Mouse (Mus musculus) hindbrain, postnatal 0 days (tissue): ENCODE data around the gene Pde2a. TPM values are rescaled to one million over a fixed set of nuclear protein-coding genes. Genes with fewer than 3 reads are reported as not detected.

Experiments
- ATAC-seq: fragments of 200-750 bp; cut with Nextera tagmentation; 2 replicates; pipeline ENCODE4 v1.8.0; 2017; ENCODE audit warnings: mild to moderate bottlenecking, moderate TSS enrichment, moderate library complexity
- DNase-seq: peaks from one replicate; pipeline ENCODE4 v3.0.0-alpha.2; 2015; ENCODE audit warnings: low spot score
- H3K27ac ChIP-seq: fragments of 300-500 bp; sonication (generic); 2 replicates; pipeline ENCODE4 v1.5.1; 2014; ENCODE audit warnings: mild to moderate bottlenecking
- H3K27me3 ChIP-seq: fragments of 300-500 bp; sonication (generic); 2 replicates; pipeline ENCODE4 v1.6.1; 2014; ENCODE audit warnings: low read length, mixed read lengths; ENCODE audit not compliant: insufficient read depth
- H3K36me3 ChIP-seq: fragments of 300-500 bp; sonication (generic); 2 replicates; pipeline ENCODE4 v1.6.1; 2014; ENCODE audit warnings: low read length, mixed read lengths; ENCODE audit not compliant: insufficient read depth
- H3K4me1 ChIP-seq: fragments of 300-500 bp; sonication (generic); 2 replicates; pipeline ENCODE4 v1.6.1; 2014; ENCODE audit warnings: antibody characterized with exemption, low read length, mixed read lengths; ENCODE audit not compliant: insufficient read depth
- H3K4me2 ChIP-seq: fragments of 300-500 bp; sonication (generic); 2 replicates; pipeline ENCODE4 v1.6.1; 2014; ENCODE audit warnings: low read depth, mild to moderate bottlenecking, low read length, moderate library complexity, mixed read lengths
- H3K4me3 ChIP-seq: fragments of 300-500 bp; sonication (generic); 2 replicates; pipeline ENCODE4 v1.5.1; 2014; ENCODE audit warnings: low read length
- H3K9ac ChIP-seq: fragments of 300-500 bp; sonication (generic); replicated peaks from 2 replicates; pipeline ENCODE4 v1.6.1; 2014; ENCODE audit warnings: mild to moderate bottlenecking, low read length, moderate library complexity, mixed read lengths
- H3K9me3 ChIP-seq: fragments of 300-500 bp; sonication (generic); 2 replicates; pipeline ENCODE4 v1.6.1; 2016; ENCODE audit warnings: low read length, mixed read lengths
- CTCF ChIP-seq: IDR thresholded peaks from 2 replicates; pipeline ENCODE4 v1.5.1; 2016; ENCODE audit warnings: antibody characterized with exemption, control low read depth, low read depth
- WGBS: fragments of 180-500 bp; shearing (Covaris S2); extraction: QIAGEN DNeasy Blood & Tissue Kit; methylation state at CpG from one replicate; pipeline ENCODE4 v1.1.7; 2014; 5-methylcytosine and 5-hydroxymethylcytosine counted together
- polyA plus RNA-seq: library from polyadenylated mRNA; unstranded; fragments of >200 nt; fragmentation: Nextera tagmentation; extraction: Ambion mirVana; gene quantifications from 2 replicates; pipeline ENCODE4 v1.2.1, GENCODE M21; 2015
- total RNA-seq: library from RNA; depleted of rRNA; stranded (reverse); fragments of >200 nt; gene quantifications from 2 replicates; pipeline ENCODE4 v1.2.3, GENCODE M21; 2014

Gene Pde2a
- total and polyA plus RNA-seq, 2 experiments from 2014 or later = 27.1 to 55.8 TPM

DNA sequence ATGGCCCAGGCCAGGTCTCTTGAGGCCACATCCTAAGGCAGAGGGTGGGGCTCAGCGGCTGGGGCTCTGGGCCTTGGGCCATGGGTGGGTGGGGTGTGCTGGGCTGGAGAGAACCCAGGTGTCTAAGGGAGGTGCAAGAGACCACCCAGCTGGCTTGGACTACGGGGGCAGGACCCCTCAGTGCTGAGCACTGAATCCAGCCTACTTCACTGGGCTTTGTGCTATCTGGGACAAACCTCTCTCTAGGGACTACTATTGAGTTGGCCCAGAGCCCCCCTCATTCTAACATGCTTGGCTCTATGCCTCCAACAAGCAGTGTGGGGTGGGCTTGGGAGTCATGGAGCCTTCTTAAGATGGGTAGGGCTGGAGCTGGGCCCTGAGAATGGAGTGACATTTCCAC, 26.0 kb upstream of the Pde2a start:
- 64% methylated on average over 2 of the region's 2 CpGs for WGBS
- no peak overlapping the region for H3K9ac ChIP-seq
- H3K36me3 ChIP-seq = peaks cover 3% of the 10 kb centered on the region; the same call in 1 of the 2 replicates
- no peaks in the 10 kb centered on the region for H3K27me3 ChIP-seq
- H3K4me3 ChIP-seq = no peak overlapping the region
- 0 out of 2 replicates have a peak, but pooled peaks cover 3% of the 10 kb centered on the region for H3K4me1 ChIP-seq
- ATAC-seq (no peak), DNase-seq (no peak)
- H3K27ac ChIP-seq = no peak overlapping the region
- no peak overlapping the region for H3K4me2 ChIP-seq
- TF ChIP-seq CTCF = no peak
- no peaks in the 10 kb centered on the region for H3K9me3 ChIP-seq

DNA sequence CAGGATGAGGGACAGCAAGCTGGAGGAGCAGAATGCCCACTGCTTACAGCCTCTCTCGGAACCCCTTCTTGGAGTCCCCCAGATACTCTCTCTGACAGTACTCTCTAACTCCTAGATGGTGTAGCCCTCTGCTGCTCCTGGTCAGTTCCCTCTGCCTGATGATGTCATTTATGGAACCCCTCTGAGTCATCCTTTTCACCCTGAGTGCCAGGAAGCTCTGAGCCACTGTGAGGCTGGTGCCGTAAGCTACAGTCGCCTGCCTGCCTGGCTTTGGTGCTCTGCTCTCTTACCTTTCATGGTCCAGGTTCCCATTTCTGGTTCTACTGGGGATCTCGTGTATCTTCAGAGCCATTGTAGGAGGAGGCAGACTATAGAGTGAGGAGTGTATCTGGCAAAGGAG, 24.3 kb upstream of the Pde2a start:
- Histone ChIP-seq H3K36me3 (peaks cover 9% of the 10 kb centered on the region; the same call in 1 of the 2 replicates), H3K9ac (no peak overlapping the region), H3K4me3 (no peak overlapping the region), H3K9me3 (no peaks in the 10 kb centered on the region), H3K4me1 (0 out of 2 replicates have a peak, but pooled peaks cover 3% of the 10 kb centered on the region), H3K27me3 (no peaks in the 10 kb centered on the region), H3K4me2 (no peak overlapping the region), H3K27ac (no peak overlapping the region)
- ATAC-seq = no peak
- no peak for TF ChIP-seq CTCF
- 90% methylated on average over 4 of the region's 4 CpGs for WGBS
- DNase-seq = no peak

DNA sequence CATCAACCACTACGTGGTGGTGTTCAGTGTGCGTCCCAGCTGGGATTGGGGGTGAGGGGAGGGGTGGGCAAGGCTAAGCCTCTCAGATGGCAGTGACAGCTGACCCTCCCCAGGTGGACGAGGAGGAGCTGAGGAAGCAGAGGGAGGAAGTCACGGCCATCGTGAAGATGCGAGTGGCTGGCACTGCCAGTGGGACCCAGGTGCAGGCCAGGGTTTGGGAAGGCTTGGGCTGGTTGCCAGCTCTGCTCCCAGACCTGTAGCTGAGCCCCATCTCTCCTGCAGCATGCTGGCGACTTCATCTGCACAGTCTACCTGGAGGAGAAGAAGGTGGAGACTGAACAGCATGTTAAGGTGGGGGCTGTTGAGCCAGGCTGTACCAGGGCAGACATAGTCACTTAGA, 20.0 kb upstream of the Pde2a start:
- H3K27me3 ChIP-seq = no peaks in the 10 kb centered on the region
- ATAC-seq (no peak), DNase-seq (no peak)
- no peak overlapping the region for H3K4me2 ChIP-seq
- no peak overlapping the region for H3K9ac ChIP-seq
- no peak overlapping the region for H3K4me3 ChIP-seq
- H3K27ac ChIP-seq = no peak overlapping the region
- WGBS = 68% methylated on average over 7 of the region's 7 CpGs
- H3K4me1 ChIP-seq = no peaks in the 10 kb centered on the region
- peaks cover 9% of the 10 kb centered on the region; the same call in 1 of the 2 replicates for H3K36me3 ChIP-seq
- H3K9me3 ChIP-seq = no peaks in the 10 kb centered on the region
- no peak for TF ChIP-seq CTCF

DNA sequence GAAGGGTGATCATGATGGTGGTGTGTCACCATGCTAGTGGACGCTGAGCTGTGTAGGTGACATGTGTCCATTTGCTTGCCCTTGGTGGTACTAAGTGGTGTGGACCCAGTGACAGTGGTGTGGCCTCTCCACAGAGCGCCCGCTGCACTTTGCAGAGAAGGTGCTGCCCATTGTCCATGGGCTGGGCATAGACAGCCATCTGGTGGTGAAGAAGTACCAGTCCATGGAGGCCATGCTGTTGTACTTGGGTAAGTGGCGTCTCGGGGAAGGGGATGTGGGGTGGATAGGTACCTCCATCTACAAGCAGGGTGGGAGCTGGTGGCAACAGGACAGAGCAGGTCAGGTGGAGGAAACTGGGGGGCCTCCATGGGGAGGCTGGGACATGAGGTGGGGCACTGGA, 17.7 kb upstream of the Pde2a start:
- no peak overlapping the region for H3K27ac ChIP-seq
- no peak overlapping the region for H3K9ac ChIP-seq
- no peak for ATAC-seq
- TF ChIP-seq CTCF = peak; percentile 50
- H3K36me3 ChIP-seq = peaks cover 9% of the 10 kb centered on the region; the same call in 1 of the 2 replicates
- no peaks in the 10 kb centered on the region for H3K9me3 ChIP-seq
- no peak overlapping the region for H3K4me3 ChIP-seq
- no peaks in the 10 kb centered on the region for H3K27me3 ChIP-seq
- WGBS = 94% methylated on average over 5 of the region's 5 CpGs
- no peak overlapping the region for H3K4me2 ChIP-seq
- no peak for DNase-seq
- H3K4me1 ChIP-seq = no peaks in the 10 kb centered on the region

DNA sequence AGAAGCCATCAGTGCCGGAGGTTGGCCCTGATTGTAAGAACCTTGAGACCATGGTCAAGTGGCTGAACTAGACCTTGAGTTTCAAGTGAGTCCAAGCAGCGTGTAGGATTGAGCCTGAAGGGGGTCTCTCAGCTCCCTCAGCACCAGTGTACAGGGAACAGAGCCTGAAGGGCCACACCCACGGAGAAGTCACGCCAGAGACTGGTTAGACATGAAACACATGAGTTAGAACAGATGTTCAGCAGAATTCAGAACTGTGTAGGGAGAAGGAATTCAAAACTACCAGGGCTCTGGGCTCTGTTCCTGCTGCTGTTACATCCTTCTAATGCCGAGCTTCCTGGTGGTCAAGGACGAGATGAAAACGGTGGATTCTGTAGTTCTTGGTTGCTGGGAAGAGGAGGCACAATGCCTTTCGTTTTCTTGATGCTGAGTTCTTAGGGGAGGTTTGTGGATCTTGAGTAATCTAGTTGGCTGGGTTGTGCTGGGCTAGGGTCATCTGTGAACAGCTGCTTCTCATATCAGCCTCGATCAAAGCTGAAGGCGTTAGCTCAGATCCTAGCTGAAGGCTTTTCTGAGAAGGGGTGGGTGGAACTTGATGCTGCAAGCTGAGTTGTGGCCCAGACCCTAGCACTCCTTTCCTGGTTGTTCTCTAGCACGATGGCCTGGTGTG, 11.1 kb upstream of the Pde2a start, which contains the start of gene Gm45837:
TSS of gene Gm45837 (plus strand) at position 620 of the 670 bp plus-strand sequence.
- ATAC-seq (no peak), DNase-seq (no peak)
- Histone ChIP-seq H3K9ac (no peak within 1 kb of the TSS), H3K4me1 (peaks cover 6% of the 10 kb centered on the region), H3K4me3 (no peak within 1 kb of the TSS), H3K9me3 (no peaks in the 10 kb centered on the region), H3K27me3 (no peaks in the 10 kb centered on the region), H3K36me3 (no peaks in the 10 kb centered on the region), H3K4me2 (no peak within 1 kb of the TSS), H3K27ac (no peak within 1 kb of the TSS)
- 83% methylated on average over 11 of the region's 11 CpGs for WGBS
- no peak for TF ChIP-seq CTCF

DNA sequence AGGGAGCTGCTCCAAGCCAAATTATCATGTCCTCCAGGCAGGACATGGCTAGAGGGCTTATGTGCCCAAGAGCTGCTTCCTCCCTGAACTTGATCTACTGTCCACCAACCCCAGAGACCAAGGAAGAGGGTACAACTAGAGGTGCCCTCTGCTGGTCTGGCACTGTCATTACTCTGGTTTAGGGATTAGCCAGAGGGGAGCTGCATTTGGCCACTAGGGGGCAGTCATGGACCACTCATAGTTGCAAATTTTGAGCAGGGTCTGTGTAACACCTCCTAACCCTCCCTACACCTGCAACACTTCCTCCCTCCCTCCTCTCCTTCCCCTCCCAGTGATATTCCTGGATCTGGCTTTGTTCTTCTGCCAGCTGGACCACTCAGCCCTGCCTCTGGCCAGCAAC, 8.7 kb upstream of the Pde2a start:
- Histone ChIP-seq H3K9ac (no peak overlapping the region), H3K4me3 (no peak overlapping the region), H3K36me3 (no peaks in the 10 kb centered on the region), H3K27me3 (no peaks in the 10 kb centered on the region), H3K27ac (no peak overlapping the region), H3K4me1 (peaks cover 9% of the 10 kb centered on the region), H3K9me3 (no peaks in the 10 kb centered on the region), H3K4me2 (no peak overlapping the region)
- peak; percentile 93 for DNase-seq
- peak; percentile 75 for ATAC-seq
- peak; percentile 100 for TF ChIP-seq CTCF

DNA sequence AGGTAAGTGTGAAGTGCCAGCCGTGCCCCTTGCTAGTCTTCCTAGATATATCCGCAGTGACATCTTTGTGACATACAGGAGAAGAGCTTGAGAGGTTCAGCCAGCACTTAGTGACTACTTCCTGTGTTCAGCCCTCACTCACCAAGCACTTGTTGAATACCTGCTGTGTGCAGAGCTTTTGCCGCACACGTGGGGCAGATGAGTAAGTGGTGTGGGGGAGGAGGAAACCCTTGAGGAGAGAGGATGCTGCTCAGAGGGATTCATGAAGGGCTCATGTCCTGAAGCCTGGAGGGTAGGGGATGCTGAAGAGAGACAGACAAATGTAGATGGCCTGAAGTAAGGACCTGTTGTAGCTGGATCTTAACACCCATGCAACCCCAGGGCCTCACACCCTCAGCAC, 7.3 kb upstream of the Pde2a start:
- no peak overlapping the region for H3K4me2 ChIP-seq
- no peaks in the 10 kb centered on the region for H3K36me3 ChIP-seq
- 59% methylated on average over 4 of the region's 4 CpGs for WGBS
- H3K9ac ChIP-seq = no peak overlapping the region
- ATAC-seq (no peak), DNase-seq (no peak)
- no peak for TF ChIP-seq CTCF
- no peak overlapping the region; the same call in 1 of the 2 replicates for H3K27ac ChIP-seq
- peaks cover 9% of the 10 kb centered on the region for H3K4me1 ChIP-seq
- no peak overlapping the region for H3K4me3 ChIP-seq
- H3K9me3 ChIP-seq = no peaks in the 10 kb centered on the region
- no peaks in the 10 kb centered on the region for H3K27me3 ChIP-seq
